Mouse (Mus musculus) MEL (cell line): ENCODE measurements around the gene Aurkaip1. TPM values are rescaled to one million over a fixed set of nuclear protein-coding genes. Genes with fewer than 3 reads are reported as not detected.

ENCODE experiments used
- DNase-seq: peaks from one replicate; pipeline ENCODE4 v3.0.0; 2011; ENCODE audit warnings: low read depth, low spot score
- H3K27ac ChIP-seq: 2 replicates; pipeline ENCODE4 v1.5.1; 2012; ENCODE audit warnings: low read depth, mild to moderate bottlenecking, control low read depth, low read length, moderate library complexity; ENCODE audit not compliant: control insufficient read depth
- H3K27me3 ChIP-seq, 2 experiments: fragments of 150-350 bp in 1 of 2; sonication (generic) in 1 of 2; 2 replicates each; pipeline ENCODE4 v1.6.1; 2012; ENCODE audit warnings: low read length in 2 of 2, mild to moderate bottlenecking in 2 of 2, improper control_type of control experiment in 1 of 2, moderate library complexity in 1 of 2; ENCODE audit not compliant: insufficient read depth in 2 of 2, control insufficient read depth in 1 of 2
- H3K36me3 ChIP-seq, 2 experiments: 2 replicates each; pipeline ENCODE4 v1.6.1; 2012 to 2014; ENCODE audit warnings: low read length in 2 of 2, improper control_type of control experiment in 1 of 2, inconsistent platforms in 1 of 2, mild to moderate bottlenecking in 1 of 2; ENCODE audit not compliant: insufficient read depth in 2 of 2, control insufficient read depth in 1 of 2
- H3K4me1 ChIP-seq, 2 experiments: fragments of 150-350 bp in 1 of 2; sonication (generic) in 1 of 2; 2 replicates each; pipeline ENCODE4 v1.6.1; 2012; ENCODE audit warnings: low read length in 2 of 2, improper control_type of control experiment in 1 of 2, mild to moderate bottlenecking in 1 of 2; ENCODE audit not compliant: insufficient read depth in 2 of 2, control insufficient read depth in 1 of 2
- H3K4me3 ChIP-seq, 2 experiments: fragments of 150-350 bp in 1 of 2; sonication (generic) in 1 of 2; 2 replicates each; pipeline ENCODE4 v1.5.1; 2012; ENCODE audit warnings: low read depth in 2 of 2, low read length in 2 of 2, mild to moderate bottlenecking in 2 of 2, moderate library complexity in 2 of 2, control low read depth in 1 of 2, improper control_type of control experiment in 1 of 2; ENCODE audit not compliant: control insufficient read depth in 1 of 2, insufficient read depth in 1 of 2
- H3K79me2 ChIP-seq: 2 replicates; pipeline ENCODE4 v1.6.1; 2012; ENCODE audit warnings: mild to moderate bottlenecking, low read length, moderate library complexity; ENCODE audit not compliant: control insufficient read depth, poor library complexity, insufficient read depth
- H3K9ac ChIP-seq: 2 replicates; pipeline ENCODE4 v1.6.1; 2012; ENCODE audit warnings: low read depth, mild to moderate bottlenecking, control low read depth, low read length, moderate library complexity; ENCODE audit not compliant: control insufficient read depth, poor library complexity, severe bottlenecking
- H3K9me3 ChIP-seq: fragments of 150-350 bp; sonication (generic); replicated peaks from 2 replicates; pipeline ENCODE4 v1.6.1; 2012; ENCODE audit warnings: mild to moderate bottlenecking, low read length, improper control_type of control experiment, moderate library complexity; ENCODE audit not compliant: insufficient read depth
- CHD1 ChIP-seq: IDR thresholded peaks from 2 replicates; pipeline ENCODE4 v1.6.1; 2012; ENCODE audit warnings: low read depth, mild to moderate bottlenecking, inconsistent platforms, low read length, improper control_type of control experiment
- E2F4 ChIP-seq: IDR thresholded peaks from 2 replicates; pipeline ENCODE4 v1.6.1; 2011; ENCODE audit warnings: low read depth, low read length, improper control_type of control experiment, borderline replicate concordance
- ELF1 ChIP-seq: IDR thresholded peaks from 2 replicates; pipeline ENCODE4 v1.6.1; 2014; ENCODE audit warnings: low read depth, mild to moderate bottlenecking, inconsistent platforms, low read length, improper control_type of control experiment, moderate library complexity
- EP300 ChIP-seq, 2 experiments: IDR thresholded peaks; 2 replicates each; pipeline ENCODE4 v1.6.1; 2011; ENCODE audit warnings: improper control_type of control experiment in 2 of 2, low read length in 2 of 2, low read depth in 1 of 2, mild to moderate bottlenecking in 1 of 2
- ETS1 ChIP-seq: IDR thresholded peaks from 2 replicates; pipeline ENCODE4 v1.6.1; 2012; ENCODE audit warnings: low read depth, mild to moderate bottlenecking, inconsistent platforms, low read length, improper control_type of control experiment, moderate library complexity
- GABPA ChIP-seq: IDR thresholded peaks from 2 replicates; pipeline ENCODE4 v1.6.1; 2012; ENCODE audit warnings: low read depth, mild to moderate bottlenecking, inconsistent platforms, low read length, improper control_type of control experiment, moderate library complexity
- GATA1 ChIP-seq: IDR thresholded peaks from 2 replicates; pipeline ENCODE4 v1.6.1; 2011; ENCODE audit warnings: low read depth, low read length, improper control_type of control experiment
- HCFC1 ChIP-seq: IDR thresholded peaks from 2 replicates; pipeline ENCODE4 v1.6.1; 2012; ENCODE audit warnings: low read depth, mild to moderate bottlenecking, inconsistent platforms, low read length, improper control_type of control experiment, moderate library complexity
- JUND ChIP-seq: IDR thresholded peaks from 2 replicates; pipeline ENCODE4 v1.6.1; 2011; ENCODE audit warnings: low read depth, mild to moderate bottlenecking, improper control_type of control experiment, low read length
- MAFK ChIP-seq: IDR thresholded peaks from 2 replicates; pipeline ENCODE4 v1.6.1; 2011; ENCODE audit warnings: low read depth, mild to moderate bottlenecking, low read length, improper control_type of control experiment, borderline replicate concordance
- MAX ChIP-seq: IDR thresholded peaks from 2 replicates; pipeline ENCODE4 v1.6.1; 2011; ENCODE audit warnings: low read length, improper control_type of control experiment
- MYC ChIP-seq: IDR thresholded peaks from 2 replicates; pipeline ENCODE4 v1.6.1; 2011; ENCODE audit warnings: low read depth, mild to moderate bottlenecking, low read length, improper control_type of control experiment, moderate library complexity
- NRF1 ChIP-seq: IDR thresholded peaks from 2 replicates; pipeline ENCODE4 v1.6.1; 2014; ENCODE audit warnings: low read depth, mild to moderate bottlenecking, inconsistent platforms, low read length, improper control_type of control experiment, moderate library complexity; ENCODE audit not compliant: poor library complexity, insufficient read depth, severe bottlenecking
- POLR2A ChIP-seq, 2 experiments: IDR thresholded peaks; 2 replicates each; pipeline ENCODE4 v1.6.1; 2011 to 2012; ENCODE audit warnings: low read length in 2 of 2, mild to moderate bottlenecking in 2 of 2, control low read depth in 1 of 2, improper control_type of control experiment in 1 of 2, low read depth in 1 of 2, moderate library complexity in 1 of 2; ENCODE audit not compliant: control insufficient read depth in 1 of 2, insufficient read depth in 1 of 2, poor library complexity in 1 of 2
- POLR2AphosphoS2 ChIP-seq: IDR thresholded peaks from 2 replicates; pipeline ENCODE4 v1.6.1; 2011; ENCODE audit warnings: low read length, improper control_type of control experiment
- RAD21 ChIP-seq: IDR thresholded peaks from 2 replicates; pipeline ENCODE4 v1.6.1; 2011; ENCODE audit warnings: mild to moderate bottlenecking, low read depth, low read length, improper control_type of control experiment
- RCOR1 ChIP-seq: IDR thresholded peaks from 2 replicates; pipeline ENCODE4 v1.6.1; 2012; ENCODE audit warnings: low read depth, mild to moderate bottlenecking, inconsistent platforms, low read length, improper control_type of control experiment
- SMC3 ChIP-seq: IDR thresholded peaks from 2 replicates; pipeline ENCODE4 v1.6.1; 2011; ENCODE audit warnings: low read depth, low read length, improper control_type of control experiment
- TAL1 ChIP-seq: IDR thresholded peaks from 2 replicates; pipeline ENCODE4 v1.6.1; 2012; ENCODE audit warnings: mild to moderate bottlenecking, inconsistent platforms, low read length, moderate library complexity, mixed read lengths
- UBTF ChIP-seq: IDR thresholded peaks from 2 replicates; pipeline ENCODE4 v1.6.1; 2012; ENCODE audit warnings: low read depth, mild to moderate bottlenecking, inconsistent platforms, low read length, improper control_type of control experiment, moderate library complexity, borderline replicate concordance; ENCODE audit not compliant: insufficient read depth
- USF1 ChIP-seq: IDR thresholded peaks from 2 replicates; pipeline ENCODE4 v1.6.1; 2014; ENCODE audit warnings: low read depth, mild to moderate bottlenecking, inconsistent platforms, low read length, improper control_type of control experiment, moderate library complexity
- ZC3H11A ChIP-seq: IDR thresholded peaks from 2 replicates; pipeline ENCODE4 v1.6.1; 2012; ENCODE audit warnings: low read depth, mild to moderate bottlenecking, inconsistent platforms, low read length, improper control_type of control experiment
- ZMIZ1 ChIP-seq: IDR thresholded peaks from 2 replicates; pipeline ENCODE4 v1.6.1; 2012; ENCODE audit warnings: low read depth, mild to moderate bottlenecking, inconsistent platforms, low read length, improper control_type of control experiment, moderate library complexity
- polyA plus RNA-seq, 2 experiments: library from polyadenylated mRNA; stranded (reverse) in 1 of 2; unstranded in 1 of 2; fragments of >175 nt in 1 of 2; fragments of >200 nt in 1 of 2; gene quantifications; 2 replicates each; pipeline versions ENCODE4 v1.2.1 to v1.2.4; 2012; ENCODE audit warnings: low replicate concordance in 2 of 2, low read depth in 1 of 2; ENCODE audit not compliant: insufficient read length in 2 of 2, insufficient read depth in 1 of 2, missing spikeins in 1 of 2
- total RNA-seq: library from RNA; depleted of rRNA; stranded (reverse); fragments of 300-350 nt; gene quantifications from 2 replicates; pipeline ENCODE4 v1.2.3, GENCODE M21; 2012

Gene Aurkaip1
- total and polyA plus RNA-seq, 3 experiments, result 153 to 203 TPM; not detected in 1

GRCm38 (mm10) chr4:155853421-155853820, 22.3 kb downstream of the Aurkaip1 start:
- H3K9me3 ChIP-seq, result no peaks in the 10 kb centered on the region
- H3K27ac ChIP-seq, result no peak overlapping the region
- peaks cover 23 to 38% of the 10 kb centered on the region in 2 experiments for H3K4me1 ChIP-seq
- peaks cover 36% of the 10 kb centered on the region for H3K79me2 ChIP-seq
- peaks cover 4 to 17% of the 10 kb centered on the region in 2 experiments; a peak in 3 of 4 replicates for H3K36me3 ChIP-seq
- TF ChIP-seq GATA1, result no peak
- TF ChIP-seq MAFK, result no peak
- TF ChIP-seq ELF1, result no peak
- no peak for TF ChIP-seq ETS1
- TF ChIP-seq HCFC1, result no peak
- TF ChIP-seq NRF1, result no peak
- no peak for TF ChIP-seq GABPA
- TF ChIP-seq EP300 (IDR thresholded peaks at IDR 0.05; ENCODE audit: low read depth in 1 of 2, low read length in 2 of 2), result no peak
- TF ChIP-seq RCOR1, result no peak
- TF ChIP-seq USF1, result no peak
- no peak overlapping the region for H3K9ac ChIP-seq
- DNase-seq, result no peak
- H3K4me3 ChIP-seq, result no peak overlapping the region
- H3K27me3 ChIP-seq, result no peaks in the 10 kb centered on the region

GRCm38 (mm10) chr4:155854991-155855390, 23.9 kb downstream of the Aurkaip1 start:
- H3K36me3 ChIP-seq, result peaks cover 2 to 4% of the 10 kb centered on the region in 2 experiments; a peak in 3 of 4 replicates
- no peak overlapping the region for H3K27ac ChIP-seq
- peaks cover 11 to 22% of the 10 kb centered on the region in 2 experiments for H3K4me1 ChIP-seq
- H3K4me3 ChIP-seq, result no peak overlapping the region
- H3K9me3 ChIP-seq, result no peaks in the 10 kb centered on the region
- DNase-seq, result no peak
- H3K79me2 ChIP-seq, result peaks cover 23% of the 10 kb centered on the region
- H3K9ac ChIP-seq, result no peak overlapping the region
- no peak for TF ChIP-seq SMC3
- no peak for TF ChIP-seq TAL1
- no peak for TF ChIP-seq CHD1
- TF ChIP-seq, all 39 proteins: peak for 0
- H3K27me3 ChIP-seq, result no peaks in the 10 kb centered on the region

GRCm38 (mm10) chr4:155856071-155856470, 25.0 kb downstream of the Aurkaip1 start:
- peaks cover 12% of the 10 kb centered on the region for H3K79me2 ChIP-seq
- TF ChIP-seq MAFK, result no peak
- no peak for TF ChIP-seq MYC
- no peak for TF ChIP-seq ZMIZ1
- no peak for TF ChIP-seq E2F4
- TF ChIP-seq MAX, result no peak
- no peak for TF ChIP-seq JUND
- TF ChIP-seq RAD21, result no peak
- TF ChIP-seq USF1, result no peak
- no peak for TF ChIP-seq POLR2AphosphoS2
- TF ChIP-seq ZC3H11A, result no peak
- no peak for TF ChIP-seq ELF1
- TF ChIP-seq POLR2A (IDR thresholded peaks at IDR 0.05; ENCODE audit: control insufficient read depth in 1 of 2, insufficient read depth in 1 of 2, low read depth in 1 of 2, low read length in 2 of 2, poor library complexity in 1 of 2), result no peak
- TF ChIP-seq UBTF, result no peak
- TF ChIP-seq, all 39 proteins: peak for 0
- no peaks in the 10 kb centered on the region for H3K9me3 ChIP-seq
- peaks cover 6 to 11% of the 10 kb centered on the region in 2 experiments for H3K4me1 ChIP-seq
- no peaks in the 10 kb centered on the region for H3K27me3 ChIP-seq
- no peak overlapping the region for H3K9ac ChIP-seq
- DNase-seq, result no peak
- peaks cover 2 to 4% of the 10 kb centered on the region in 2 experiments; a peak in 2 of 4 replicates for H3K36me3 ChIP-seq
- H3K27ac ChIP-seq, result no peak overlapping the region
- H3K4me3 ChIP-seq, result no peak overlapping the region
